Mouse (Mus musculus): Measurements from ENCODE around the gene Os9.
"Not testable (repeated sequence)": the region's sequence is repeated elsewhere in the genome, so short reads cannot be mapped to it uniquely, and the experiment has no call there.

The Os9 gene

GRCm38 (mm10) chr10:127063913-127064870 is 56.7 kb downstream of the Os9 start:
- no peak for DNase-seq (ENCODE audit: low spot score)

DNA sequence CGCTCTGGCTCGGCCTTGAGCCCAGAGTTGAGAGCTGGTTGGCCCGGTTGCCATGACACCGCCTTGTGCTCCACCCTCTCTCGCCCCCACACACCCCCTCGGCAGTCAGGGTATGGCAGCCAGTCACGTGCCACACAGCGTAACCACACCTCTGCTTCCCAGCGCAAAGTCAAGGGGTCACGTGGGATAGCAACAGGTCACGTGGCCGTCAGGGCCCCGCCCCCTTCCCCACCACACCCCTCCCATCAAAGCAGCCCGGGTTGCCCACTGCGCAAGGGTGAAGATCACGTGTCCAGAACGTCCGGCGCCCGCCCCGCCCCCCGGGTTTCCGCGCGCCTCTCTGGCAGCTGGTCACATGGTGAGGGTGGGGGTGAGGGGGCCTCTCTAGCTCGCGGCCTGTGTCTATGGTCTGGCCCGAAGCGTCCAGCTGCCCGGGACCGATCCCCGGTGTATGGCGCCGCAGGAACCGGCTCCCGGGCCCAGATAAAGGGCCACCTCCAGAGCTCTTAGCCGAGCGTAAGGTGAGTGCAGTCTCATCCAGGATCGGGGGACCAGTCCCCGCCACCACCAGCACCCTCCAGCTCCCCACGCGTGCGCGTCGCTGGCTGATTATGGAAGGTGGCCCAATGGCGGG is 57.6 kb downstream of the Os9 start, which contains the start of gene Cdk4:
Cdk4 (plus strand) TSS at position 296 of the 634 bp plus-strand sequence.
- DNase-seq (ENCODE audit: low spot score): peak; percentile 98

DNA sequence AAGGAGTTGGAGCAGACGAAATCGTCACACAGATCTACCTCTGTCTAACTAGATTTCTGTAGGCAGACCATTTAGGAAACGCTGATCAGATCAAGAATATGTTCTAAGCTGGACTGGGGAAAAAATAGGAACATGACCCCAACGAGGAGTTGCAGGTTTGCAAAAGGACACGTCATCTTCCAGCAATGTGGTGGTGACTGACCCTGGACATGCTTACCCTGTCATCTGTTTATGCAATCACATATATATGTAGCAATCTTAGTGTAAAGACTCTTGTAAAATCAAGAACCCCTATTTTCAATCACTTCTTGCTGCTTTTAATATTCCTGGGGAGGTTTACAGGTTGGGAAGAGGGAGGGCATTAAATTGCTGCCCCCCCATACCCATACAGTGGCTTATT is 58.4 kb downstream of the Os9 start:
- DNase-seq (ENCODE audit: low spot score): no peak

GRCm38 (mm10) chr10:127062101-127062500 is 58.8 kb downstream of the Os9 start:
- DNase-seq (ENCODE audit: low spot score): not testable (repeated sequence)

DNA sequence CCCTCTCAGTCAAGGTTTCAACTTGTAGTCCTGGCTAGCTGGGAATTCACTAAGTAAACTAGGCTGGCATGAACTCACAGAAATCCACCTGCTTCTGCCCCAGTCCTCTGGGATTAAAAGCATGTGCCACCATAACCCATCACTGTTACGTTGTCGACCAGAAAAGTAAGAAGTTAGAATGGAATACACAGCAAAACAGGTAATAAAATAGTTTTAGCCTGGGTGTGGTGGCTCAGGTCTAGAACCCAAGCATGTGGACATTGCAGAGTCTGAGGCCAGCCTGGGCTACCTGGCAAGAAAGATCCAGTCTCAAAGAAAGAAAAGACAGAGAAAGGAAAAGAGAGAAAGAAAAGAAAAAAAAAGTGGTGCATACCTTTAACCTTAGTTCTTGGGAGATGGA is 59.4 kb downstream of the Os9 start:
- no peak for DNase-seq (ENCODE audit: low spot score)

DNA sequence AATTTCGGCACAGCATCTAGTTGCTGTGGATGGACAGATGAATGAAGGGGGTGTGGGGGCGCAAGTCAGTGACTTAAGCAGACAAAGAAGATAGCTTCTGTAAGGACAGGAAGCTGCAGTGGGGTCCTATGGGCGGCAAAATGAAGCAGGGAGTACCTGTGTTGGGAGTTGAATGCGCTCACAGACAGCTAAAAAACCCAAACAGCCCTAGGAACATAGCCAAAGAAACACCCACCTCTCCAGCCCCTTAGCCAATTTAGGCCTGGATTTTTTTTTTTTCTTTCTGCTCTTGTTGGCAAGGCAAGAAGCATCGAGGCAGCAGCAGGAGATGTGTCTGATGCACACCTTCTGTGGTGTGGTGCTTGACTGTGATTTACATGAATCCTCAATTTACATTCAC is 59.8 kb downstream of the Os9 start:
- no peak for DNase-seq (ENCODE audit: low spot score)

- DNase-seq (ENCODE audit: low spot score): no peak
Observed at GRCm38 (mm10) chr10:127059968-127060916, 60.7 kb downstream of the Os9 start, which contains the start of gene March9. Gene March9, minus strand, starts transcription at chr10:127060184.

DNA sequence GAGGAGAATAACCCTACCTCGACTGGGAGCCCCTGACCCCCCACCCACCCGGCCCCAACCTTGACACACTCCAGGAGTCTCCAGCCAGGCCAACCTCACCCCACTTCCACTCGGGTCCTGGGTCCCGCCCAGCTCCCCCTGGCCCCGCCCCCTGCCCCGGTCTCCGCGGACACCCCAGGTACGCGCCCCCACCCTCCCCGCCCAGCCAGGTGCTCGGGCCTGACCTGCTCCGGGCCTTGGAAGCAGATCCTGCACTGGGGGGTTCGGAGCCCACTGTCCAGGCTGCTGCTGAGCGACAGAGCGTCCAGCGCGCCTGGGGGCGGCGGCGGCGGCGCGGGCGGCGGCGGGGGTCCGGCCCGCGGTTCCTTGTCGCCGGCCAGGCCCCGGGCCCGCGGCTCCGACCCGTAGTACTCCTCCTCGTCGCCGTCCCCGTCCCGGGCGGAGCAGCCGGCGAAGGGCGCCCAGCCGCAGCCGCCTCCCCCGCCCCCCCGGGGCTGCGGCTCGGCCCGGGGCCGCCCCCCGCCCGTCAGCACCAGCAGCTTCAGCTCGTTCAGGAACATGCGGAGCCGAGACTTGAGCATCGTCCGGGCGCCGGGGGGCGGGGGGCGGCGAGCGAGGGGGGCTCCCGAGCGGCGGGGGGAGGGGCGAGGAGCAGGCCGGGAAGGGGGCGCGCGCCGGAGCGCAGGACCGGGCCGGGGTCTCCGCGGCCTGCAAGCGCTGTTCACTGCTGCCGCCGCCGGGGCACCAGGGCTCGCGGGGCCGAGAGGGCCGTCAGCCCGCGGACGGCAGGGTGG is 61.6 kb downstream of the Os9 start:
- no peak for DNase-seq (ENCODE audit: low spot score)

GRCm38 (mm10) chr10:127058708-127059107 is 62.2 kb downstream of the Os9 start:
- DNase-seq (ENCODE audit: low spot score): no peak

- DNase-seq (ENCODE audit: low spot score): no peak
Observed at GRCm38 (mm10) chr10:127058161-127058560, 62.8 kb downstream of the Os9 start.

DNA sequence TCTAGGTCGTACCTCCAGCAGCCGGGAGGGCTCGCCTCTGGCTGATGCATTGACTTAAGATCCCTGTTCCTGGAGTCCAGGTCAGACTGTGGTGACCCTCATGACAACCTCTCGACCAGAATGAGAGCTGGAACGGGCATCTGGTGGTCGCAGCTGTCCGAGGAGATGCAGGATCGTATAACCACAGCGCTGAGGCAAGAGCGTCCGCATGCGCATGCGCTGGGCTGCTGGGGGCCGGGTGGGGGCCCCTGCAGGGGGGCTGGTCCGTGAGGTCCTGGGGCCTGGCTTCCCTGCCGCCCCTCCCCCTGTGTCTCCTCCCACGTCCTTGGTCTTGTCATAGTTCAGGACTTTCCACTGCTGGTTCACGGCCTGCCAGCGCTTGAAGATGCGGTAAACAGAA is 64.4 kb downstream of the Os9 start:
- DNase-seq (ENCODE audit: low spot score): no peak

GRCm38 (mm10) chr10:127055406-127055805 is 65.5 kb downstream of the Os9 start:
- no peak for DNase-seq (ENCODE audit: low spot score)

DNA sequence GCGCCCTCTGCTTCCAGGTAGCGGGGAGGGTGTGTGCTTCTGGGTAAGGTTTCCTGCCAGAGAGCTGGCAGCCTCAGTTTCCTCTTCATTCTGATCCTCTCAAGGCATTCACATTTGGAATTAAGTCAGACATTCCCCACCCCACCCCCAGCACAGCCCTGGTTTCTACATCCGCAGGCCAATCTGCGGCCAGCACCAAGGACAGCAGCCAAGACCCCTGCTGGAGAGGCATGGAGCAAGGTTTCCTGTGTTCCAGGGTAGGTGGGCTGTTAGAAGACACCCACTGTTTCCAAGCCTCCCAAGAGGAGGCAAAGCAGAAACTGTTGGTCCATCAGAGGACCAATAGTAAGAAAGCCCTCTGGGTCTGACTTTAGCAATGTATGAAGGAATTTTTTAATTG is 66.3 kb downstream of the Os9 start:
- no peak for DNase-seq (ENCODE audit: low spot score)

DNA sequence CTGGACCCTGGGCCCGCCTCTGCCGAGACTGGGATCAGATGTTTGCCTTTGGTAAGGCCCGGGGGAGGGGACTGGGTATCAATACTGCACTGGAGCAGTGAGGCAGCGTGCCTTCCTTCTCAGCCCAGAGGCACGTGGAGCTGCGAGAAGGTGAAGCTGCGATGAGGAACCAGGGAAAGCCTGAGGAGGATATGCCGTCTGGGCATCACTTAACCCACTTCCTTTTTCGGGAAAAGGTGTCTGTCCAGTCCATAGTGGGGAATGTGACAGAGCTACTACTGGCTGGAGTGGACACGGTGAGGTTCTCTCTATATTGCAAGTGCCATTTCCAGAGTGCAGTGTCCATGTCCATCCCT is 70.8 kb downstream of the Os9 start:
- DNase-seq (ENCODE audit: low spot score): no peak

DNA sequence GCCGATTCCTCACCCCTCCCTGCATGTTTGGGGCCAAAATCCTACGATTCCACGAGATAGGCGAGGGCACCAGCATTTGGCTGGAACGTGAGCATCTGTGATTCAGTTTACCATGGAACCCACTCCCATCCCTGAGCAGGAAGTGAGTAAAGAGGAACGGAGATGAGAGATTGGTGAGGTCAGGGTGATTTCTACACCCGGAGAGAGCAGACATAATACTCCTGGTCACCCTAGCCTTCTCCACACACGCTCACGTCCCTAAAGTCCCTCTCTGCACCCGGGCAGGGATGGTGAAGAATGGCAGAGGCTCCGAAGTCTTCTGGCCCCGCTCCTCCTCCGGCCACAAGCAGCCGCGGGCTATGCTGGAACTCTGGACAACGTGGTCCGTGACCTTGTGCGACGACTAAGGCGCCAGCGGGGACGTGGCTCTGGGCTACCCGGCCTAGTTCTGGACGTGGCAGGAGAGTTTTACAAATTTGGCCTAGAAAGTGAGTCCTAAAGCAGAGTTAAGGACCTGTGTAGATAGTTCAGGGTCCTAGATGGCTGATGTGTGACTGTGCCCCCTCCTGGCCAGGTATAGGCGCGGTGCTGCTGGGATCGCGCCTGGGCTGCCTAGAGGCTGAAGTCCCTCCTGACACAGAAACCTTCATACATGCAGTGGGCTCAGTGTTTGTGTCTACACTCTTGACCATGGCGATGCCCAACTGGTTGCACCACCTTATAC is 71.4 kb downstream of the Os9 start:
- no peak for DNase-seq (ENCODE audit: low spot score)

DNA sequence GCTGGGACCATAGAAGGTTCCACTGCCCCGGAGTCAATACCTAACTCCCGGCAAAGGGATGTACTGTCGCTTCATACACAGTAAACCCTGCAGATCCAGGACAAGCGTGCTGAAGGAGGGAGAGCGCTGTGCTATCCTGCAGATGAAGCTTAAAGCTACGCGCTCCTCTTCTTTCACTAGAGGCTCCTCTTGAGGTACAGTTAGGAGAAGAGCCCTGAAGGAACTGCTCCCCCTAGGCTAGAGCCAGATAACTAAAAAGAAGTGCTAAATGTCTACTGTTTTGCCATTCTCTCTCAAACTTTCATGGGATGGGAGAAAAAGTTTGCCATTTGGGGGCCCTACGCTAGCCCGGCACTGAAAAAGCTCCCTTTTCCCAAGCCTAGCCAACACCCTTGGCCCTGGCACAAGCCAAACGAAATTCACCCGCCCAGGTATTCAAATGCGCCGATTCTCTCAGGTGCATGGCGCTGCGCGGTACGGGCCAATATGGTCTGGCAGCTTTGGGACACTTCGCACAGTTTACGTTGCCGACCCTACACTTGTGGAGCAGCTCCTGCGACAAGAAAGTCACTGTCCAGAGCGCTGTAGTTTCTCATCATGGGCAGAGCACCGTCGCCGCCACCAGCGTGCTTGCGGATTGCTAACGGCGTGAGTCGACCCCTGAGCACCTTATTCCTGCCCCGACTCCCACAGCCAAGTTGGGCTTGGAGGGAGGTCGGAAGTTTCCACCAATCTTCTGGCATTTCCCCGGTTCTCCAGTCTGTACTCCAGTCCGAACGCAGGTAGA is 72.1 kb downstream of the Os9 start:
- DNase-seq (ENCODE audit: low spot score): no peak

- DNase-seq (ENCODE audit: low spot score): no peak
Observed at GRCm38 (mm10) chr10:127047954-127048353, 73.0 kb downstream of the Os9 start, which contains the start of gene Cyp27b1. Gene Cyp27b1, plus strand, starts transcription at chr10:127048250.
